Mouse (Mus musculus): Measurements from ENCODE around the gene Rrp1. TPM values are rescaled to one million over a fixed set of nuclear protein-coding genes. Genes with fewer than 3 reads are reported as not detected.
A peak's percentile ranks its signal among the peaks of the same experiment; 100 is the strongest.

The Rrp1 gene
- polyA plus RNA-seq, 1 experiment: 42.0 TPM

- Histone ChIP-seq H3K4me3 (ENCODE audit: low read depth, low read length) (no peak overlapping the region), H3K27me3 (ENCODE audit: control insufficient read depth, insufficient read depth, low read length) (no peaks in the 10 kb centered on the region), H3K27ac (ENCODE audit: insufficient read depth, low read depth, low read length) (no peak overlapping the region), H3K4me1 (ENCODE audit: control insufficient read depth, insufficient read depth, insufficient read length, low read length) (peaks cover 7% of the 10 kb centered on the region), H3K36me3 (ENCODE audit: control insufficient read depth, insufficient read depth, low read length) (peaks cover 25% of the 10 kb centered on the region)
- WGBS: 71% methylated on average over 4 of the region's 4 CpGs
- TF ChIP-seq CTCF (IDR thresholded peaks at IDR 0.05; ENCODE audit: extremely low read depth, insufficient read length, insufficient replicate concordance, low read depth, low read length) (no peak), POLR2A (IDR thresholded peaks at IDR 0.05; ENCODE audit: low read depth, low read length) (no peak)
Measured at GRCm38 (mm10) chr10:78452641-78453040, 39.8 kb upstream of the Rrp1 start.

GRCm38 (mm10) chr10:78450761-78451160 is 37.9 kb upstream of the Rrp1 start:
- peaks cover 2% of the 10 kb centered on the region; the same call in 1 of the 2 replicates for H3K4me1 ChIP-seq (ENCODE audit: control insufficient read depth, insufficient read depth, insufficient read length, low read length)
- H3K27me3 ChIP-seq (ENCODE audit: control insufficient read depth, insufficient read depth, low read length): no peaks in the 10 kb centered on the region
- 90% methylated on average over 5 of the region's 5 CpGs for WGBS
- no peak overlapping the region for H3K27ac ChIP-seq (ENCODE audit: insufficient read depth, low read depth, low read length)
- peaks cover 42% of the 10 kb centered on the region for H3K36me3 ChIP-seq (ENCODE audit: control insufficient read depth, insufficient read depth, low read length)
- no peak for TF ChIP-seq CTCF (IDR thresholded peaks at IDR 0.05; ENCODE audit: extremely low read depth, insufficient read length, insufficient replicate concordance, low read depth, low read length)
- TF ChIP-seq POLR2A (IDR thresholded peaks at IDR 0.05; ENCODE audit: low read depth, low read length): no peak
- no peak overlapping the region for H3K4me3 ChIP-seq (ENCODE audit: low read depth, low read length)

- H3K4me1 ChIP-seq (ENCODE audit: control insufficient read depth, insufficient read depth, insufficient read length, low read length): no peaks in the 10 kb centered on the region
- TF ChIP-seq CTCF (IDR thresholded peaks at IDR 0.05; ENCODE audit: extremely low read depth, insufficient read length, insufficient replicate concordance, low read depth, low read length): no peak
- TF ChIP-seq POLR2A (IDR thresholded peaks at IDR 0.05; ENCODE audit: low read depth, low read length): no peak
- H3K36me3 ChIP-seq (ENCODE audit: control insufficient read depth, insufficient read depth, low read length): peaks cover 63% of the 10 kb centered on the region
- H3K27me3 ChIP-seq (ENCODE audit: control insufficient read depth, insufficient read depth, low read length): no peaks in the 10 kb centered on the region
- H3K27ac ChIP-seq (ENCODE audit: insufficient read depth, low read depth, low read length): no peak overlapping the region
- 78% methylated on average over 3 of the region's 3 CpGs for WGBS
- no peak overlapping the region for H3K4me3 ChIP-seq (ENCODE audit: low read depth, low read length)
Measured at GRCm38 (mm10) chr10:78447396-78447795, 34.6 kb upstream of the Rrp1 start.

GRCm38 (mm10) chr10:78446195-78446594 is 33.4 kb upstream of the Rrp1 start:
- H3K4me1 ChIP-seq (ENCODE audit: control insufficient read depth, insufficient read depth, insufficient read length, low read length): no peaks in the 10 kb centered on the region
- no peak overlapping the region for H3K27ac ChIP-seq (ENCODE audit: insufficient read depth, low read depth, low read length)
- peaks cover 64% of the 10 kb centered on the region for H3K36me3 ChIP-seq (ENCODE audit: control insufficient read depth, insufficient read depth, low read length)
- 94% methylated on average over 3 of the region's 3 CpGs for WGBS
- no peak for TF ChIP-seq POLR2A (IDR thresholded peaks at IDR 0.05; ENCODE audit: low read depth, low read length)
- no peak for TF ChIP-seq CTCF (IDR thresholded peaks at IDR 0.05; ENCODE audit: extremely low read depth, insufficient read length, insufficient replicate concordance, low read depth, low read length)
- H3K27me3 ChIP-seq (ENCODE audit: control insufficient read depth, insufficient read depth, low read length): no peaks in the 10 kb centered on the region
- H3K4me3 ChIP-seq (ENCODE audit: low read depth, low read length): no peak overlapping the region

- Histone ChIP-seq H3K36me3 (ENCODE audit: control insufficient read depth, insufficient read depth, low read length) (peaks cover 49% of the 10 kb centered on the region), H3K27ac (ENCODE audit: insufficient read depth, low read depth, low read length) (no peak overlapping the region), H3K27me3 (ENCODE audit: control insufficient read depth, insufficient read depth, low read length) (no peaks in the 10 kb centered on the region), H3K4me1 (ENCODE audit: control insufficient read depth, insufficient read depth, insufficient read length, low read length) (peaks cover 2% of the 10 kb centered on the region; the same call in 1 of the 2 replicates), H3K4me3 (ENCODE audit: low read depth, low read length) (no peak overlapping the region)
- 91% methylated on average over 3 of the region's 3 CpGs for WGBS
- TF ChIP-seq CTCF (IDR thresholded peaks at IDR 0.05; ENCODE audit: extremely low read depth, insufficient read length, insufficient replicate concordance, low read depth, low read length) (no peak), POLR2A (IDR thresholded peaks at IDR 0.05; ENCODE audit: low read depth, low read length) (no peak)
Measured at GRCm38 (mm10) chr10:78442292-78442691, 29.4 kb upstream of the Rrp1 start.

- TF ChIP-seq POLR2A (IDR thresholded peaks at IDR 0.05; ENCODE audit: low read depth, low read length): no peak
- TF ChIP-seq CTCF (IDR thresholded peaks at IDR 0.05; ENCODE audit: extremely low read depth, insufficient read length, insufficient replicate concordance, low read depth, low read length): no peak
- no peak overlapping the region for H3K27ac ChIP-seq (ENCODE audit: insufficient read depth, low read depth, low read length)
- no peak overlapping the region for H3K4me3 ChIP-seq (ENCODE audit: low read depth, low read length)
- H3K36me3 ChIP-seq (ENCODE audit: control insufficient read depth, insufficient read depth, low read length): peaks cover 42% of the 10 kb centered on the region
- peaks cover 2% of the 10 kb centered on the region; the same call in 1 of the 2 replicates for H3K4me1 ChIP-seq (ENCODE audit: control insufficient read depth, insufficient read depth, insufficient read length, low read length)
- no peaks in the 10 kb centered on the region for H3K27me3 ChIP-seq (ENCODE audit: control insufficient read depth, insufficient read depth, low read length)
- 81% methylated on average over 5 of the region's 5 CpGs for WGBS
Measured at GRCm38 (mm10) chr10:78441606-78442005, 28.8 kb upstream of the Rrp1 start.

- Histone ChIP-seq H3K36me3 (ENCODE audit: control insufficient read depth, insufficient read depth, low read length) (peaks cover 36% of the 10 kb centered on the region), H3K4me3 (ENCODE audit: low read depth, low read length) (no peak overlapping the region), H3K27ac (ENCODE audit: insufficient read depth, low read depth, low read length) (no peak overlapping the region), H3K4me1 (ENCODE audit: control insufficient read depth, insufficient read depth, insufficient read length, low read length) (peaks cover 2% of the 10 kb centered on the region; the same call in 1 of the 2 replicates), H3K27me3 (ENCODE audit: control insufficient read depth, insufficient read depth, low read length) (no peaks in the 10 kb centered on the region)
- TF ChIP-seq POLR2A (IDR thresholded peaks at IDR 0.05; ENCODE audit: low read depth, low read length): no peak
- peak; percentile 72; the same call in 1 of the 2 replicates for TF ChIP-seq CTCF (IDR thresholded peaks at IDR 0.05; ENCODE audit: extremely low read depth, insufficient read length, insufficient replicate concordance, low read depth, low read length)
- 70% methylated on average over 9 of the region's 9 CpGs for whole genome bisulfite sequencing
Measured at GRCm38 (mm10) chr10:78440812-78441211, 28.0 kb upstream of the Rrp1 start.
